Mouse (Mus musculus): ENCODE results near the gene Srms. TPM values are rescaled to one million over a fixed set of nuclear protein-coding genes. Genes with fewer than 3 reads are reported as not detected.
A peak's percentile ranks its signal among the peaks of the same experiment; 100 is the strongest.

The Srms gene
- polyA plus RNA-seq, 1 experiment: 7.6 TPM

DNA sequence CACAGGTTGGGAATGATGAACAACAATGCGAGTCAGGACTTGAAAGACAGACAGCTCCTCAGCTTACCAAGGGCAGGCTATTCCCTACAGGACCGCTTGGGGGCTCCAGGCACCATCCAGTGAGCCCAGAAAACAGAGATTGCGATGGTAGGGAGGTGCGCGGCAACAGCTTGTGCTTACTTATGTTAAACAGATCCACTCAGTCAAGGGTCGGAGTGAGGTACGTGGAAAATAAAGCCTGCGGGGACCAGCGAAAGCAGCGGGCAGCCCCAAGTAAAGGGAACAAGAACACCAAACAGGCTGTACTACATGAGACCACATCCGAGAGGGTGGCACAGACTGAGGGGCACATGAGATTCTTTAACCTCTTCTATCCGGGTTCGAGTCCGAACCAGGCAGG, 26.4 kb downstream of the Srms start:
- H3K4me3 ChIP-seq (replicated peaks; ENCODE audit: extremely low read depth, low read depth, low read length): peak overlapping the region; percentile 96
- DNase-seq: peak; percentile 81
- H3K4me1 ChIP-seq (ENCODE audit: control insufficient read depth, insufficient read depth, low read length): peaks cover 4% of the 10 kb centered on the region; the same call in 1 of the 2 replicates
- WGBS: 0% methylated on average over 14 of the region's 14 CpGs
- TF ChIP-seq POLR2A (IDR thresholded peaks at IDR 0.05; ENCODE audit: borderline replicate concordance, extremely low read depth, low read depth, low read length) (no peak), CTCF (IDR thresholded peaks at IDR 0.05; ENCODE audit: insufficient read depth, low read length) (peak; percentile 95)

GRCm38 (mm10) chr2:181180898-181181297, 32.1 kb downstream of the Srms start:
- no peak for DNase-seq
- Histone ChIP-seq H3K4me3 (replicated peaks; ENCODE audit: extremely low read depth, low read depth, low read length) (no peak overlapping the region), H3K4me1 (ENCODE audit: control insufficient read depth, insufficient read depth, low read length) (no peaks in the 10 kb centered on the region)
- WGBS: 70% methylated on average over 6 of the region's 6 CpGs
- TF ChIP-seq POLR2A (IDR thresholded peaks at IDR 0.05; ENCODE audit: borderline replicate concordance, extremely low read depth, low read depth, low read length): no peak
- no peak for TF ChIP-seq CTCF (IDR thresholded peaks at IDR 0.05; ENCODE audit: insufficient read depth, low read length)

DNA sequence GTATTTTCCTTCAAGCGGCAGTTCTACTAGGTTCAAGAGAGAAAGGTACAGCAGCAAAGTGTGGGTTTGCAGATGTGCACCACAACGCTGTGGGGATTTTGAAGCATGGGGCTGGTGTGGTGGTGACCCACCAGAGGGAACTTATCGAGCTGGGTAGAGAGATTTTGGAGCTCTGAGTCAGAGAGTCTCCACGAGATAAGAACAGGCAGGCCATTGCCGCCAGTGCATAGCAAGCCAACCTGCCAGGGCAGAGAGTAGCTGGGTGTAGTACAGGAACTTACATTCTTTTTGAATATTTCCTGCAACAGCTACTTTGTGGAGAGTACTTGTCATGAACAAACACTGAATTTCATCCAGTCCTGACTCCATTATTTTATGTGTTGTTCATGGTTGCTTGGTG, 34.5 kb downstream of the Srms start:
- no peak for DNase-seq
- 63% methylated on average over 5 of the region's 5 CpGs for WGBS
- H3K4me3 ChIP-seq (replicated peaks; ENCODE audit: extremely low read depth, low read depth, low read length): no peak overlapping the region
- no peak for TF ChIP-seq POLR2A (IDR thresholded peaks at IDR 0.05; ENCODE audit: borderline replicate concordance, extremely low read depth, low read depth, low read length)
- no peak for TF ChIP-seq CTCF (IDR thresholded peaks at IDR 0.05; ENCODE audit: insufficient read depth, low read length)
- no peaks in the 10 kb centered on the region for H3K4me1 ChIP-seq (ENCODE audit: control insufficient read depth, insufficient read depth, low read length)

DNA sequence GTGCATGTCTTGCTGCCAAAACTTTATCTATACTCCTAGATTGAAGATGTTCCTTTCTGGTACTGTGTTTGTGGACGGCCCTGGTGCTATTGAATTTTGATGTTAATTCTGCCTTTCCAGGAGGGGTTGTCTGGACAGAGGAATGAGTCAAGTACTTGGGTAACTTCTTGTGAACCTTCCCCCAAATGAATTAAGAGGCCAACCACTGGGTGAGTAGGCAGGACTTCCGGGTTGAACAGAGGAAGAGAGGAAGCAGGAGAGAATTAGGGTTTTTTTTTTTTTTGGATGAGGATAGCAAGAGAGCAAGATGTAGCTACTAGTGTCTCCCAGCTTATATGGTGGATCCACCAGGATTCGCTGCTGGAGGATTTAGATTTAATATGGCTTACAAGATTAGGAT, 35.0 kb downstream of the Srms start:
- Histone ChIP-seq H3K4me3 (replicated peaks; ENCODE audit: extremely low read depth, low read depth, low read length) (no peak overlapping the region), H3K4me1 (ENCODE audit: control insufficient read depth, insufficient read depth, low read length) (no peaks in the 10 kb centered on the region)
- no peak for TF ChIP-seq CTCF (IDR thresholded peaks at IDR 0.05; ENCODE audit: insufficient read depth, low read length)
- TF ChIP-seq POLR2A (IDR thresholded peaks at IDR 0.05; ENCODE audit: borderline replicate concordance, extremely low read depth, low read depth, low read length): no peak
- 74% methylated on average over 3 of the region's 3 CpGs for WGBS
- no peak for DNase-seq

DNA sequence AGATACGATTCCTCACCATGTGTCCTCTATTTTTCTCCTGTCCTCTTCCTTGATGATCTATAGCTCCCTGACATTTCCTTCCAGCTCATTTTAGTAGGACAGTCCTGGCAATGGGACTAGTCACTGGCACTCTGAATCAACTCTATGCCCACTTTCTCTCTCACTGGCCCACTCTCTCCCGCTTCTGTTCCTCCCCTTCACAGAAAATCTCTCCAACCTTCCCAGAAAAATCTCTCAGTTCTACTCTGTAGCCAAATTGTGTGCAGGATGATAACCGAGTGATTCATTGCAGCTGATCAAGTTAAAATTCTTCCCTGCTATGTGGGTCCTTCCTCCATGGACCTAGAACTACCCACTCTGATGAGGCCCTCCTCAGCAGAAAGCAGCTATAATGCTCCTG, 38.3 kb downstream of the Srms start:
- 80% methylated on average over 3 of the region's 3 CpGs for WGBS
- TF ChIP-seq POLR2A (IDR thresholded peaks at IDR 0.05; ENCODE audit: borderline replicate concordance, extremely low read depth, low read depth, low read length) (no peak), CTCF (IDR thresholded peaks at IDR 0.05; ENCODE audit: insufficient read depth, low read length) (no peak)
- Histone ChIP-seq H3K4me3 (replicated peaks; ENCODE audit: extremely low read depth, low read depth, low read length) (no peak overlapping the region), H3K4me1 (ENCODE audit: control insufficient read depth, insufficient read depth, low read length) (no peaks in the 10 kb centered on the region)
- no peak for DNase-seq

- TF ChIP-seq CTCF (IDR thresholded peaks at IDR 0.05; ENCODE audit: insufficient read depth, low read length) (no peak), POLR2A (IDR thresholded peaks at IDR 0.05; ENCODE audit: borderline replicate concordance, extremely low read depth, low read depth, low read length) (no peak)
- H3K4me1 ChIP-seq (ENCODE audit: control insufficient read depth, insufficient read depth, low read length): no peaks in the 10 kb centered on the region
- H3K4me3 ChIP-seq (replicated peaks; ENCODE audit: extremely low read depth, low read depth, low read length): no peak overlapping the region
- whole genome bisulfite sequencing: 71% methylated on average over 5 of the region's 5 CpGs
- no peak for DNase-seq
Observed at GRCm38 (mm10) chr2:181166469-181166868, 46.5 kb downstream of the Srms start.

DNA sequence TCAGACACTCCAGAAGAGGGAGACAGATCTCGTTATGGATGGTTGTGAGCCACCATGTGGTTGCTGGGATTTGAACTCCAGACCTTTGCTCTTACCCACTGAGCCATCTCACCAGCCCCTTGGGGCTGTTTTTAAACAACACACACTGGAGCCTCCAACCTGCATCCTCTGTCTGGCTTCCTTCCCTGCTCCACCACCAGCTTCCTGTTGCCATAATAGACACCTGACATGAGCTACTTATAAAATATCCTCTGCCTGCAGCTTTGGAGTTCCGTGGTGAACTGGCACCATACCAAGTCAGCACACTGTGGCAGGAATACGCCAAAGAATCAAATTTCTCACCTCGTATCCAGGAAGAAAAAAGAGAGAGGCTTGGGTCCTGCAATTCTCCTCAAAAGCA, 52.2 kb downstream of the Srms start:
- no peak overlapping the region for H3K4me3 ChIP-seq (replicated peaks; ENCODE audit: extremely low read depth, low read depth, low read length)
- no peak for DNase-seq
- 39% methylated on average over 4 of the region's 4 CpGs for WGBS
- no peaks in the 10 kb centered on the region for H3K4me1 ChIP-seq (ENCODE audit: control insufficient read depth, insufficient read depth, low read length)
- TF ChIP-seq CTCF (IDR thresholded peaks at IDR 0.05; ENCODE audit: insufficient read depth, low read length): no peak
- TF ChIP-seq POLR2A (IDR thresholded peaks at IDR 0.05; ENCODE audit: borderline replicate concordance, extremely low read depth, low read depth, low read length): no peak

GRCm38 (mm10) chr2:181159771-181160170, 53.2 kb downstream of the Srms start:
- TF ChIP-seq CTCF (IDR thresholded peaks at IDR 0.05; ENCODE audit: insufficient read depth, low read length) (no peak), POLR2A (IDR thresholded peaks at IDR 0.05; ENCODE audit: borderline replicate concordance, extremely low read depth, low read depth, low read length) (no peak)
- WGBS: 7% methylated on average over 2 of the region's 2 CpGs
- no peak overlapping the region for H3K4me3 ChIP-seq (replicated peaks; ENCODE audit: extremely low read depth, low read depth, low read length)
- DNase-seq: no peak
- no peaks in the 10 kb centered on the region for H3K4me1 ChIP-seq (ENCODE audit: control insufficient read depth, insufficient read depth, low read length)

GRCm38 (mm10) chr2:181159091-181159514, 53.9 kb downstream of the Srms start:
- Histone ChIP-seq H3K4me1 (ENCODE audit: control insufficient read depth, insufficient read depth, low read length) (no peaks in the 10 kb centered on the region), H3K4me3 (replicated peaks; ENCODE audit: extremely low read depth, low read depth, low read length) (no peak overlapping the region)
- TF ChIP-seq POLR2A (IDR thresholded peaks at IDR 0.05; ENCODE audit: borderline replicate concordance, extremely low read depth, low read depth, low read length) (no peak), CTCF (IDR thresholded peaks at IDR 0.05; ENCODE audit: insufficient read depth, low read length) (no peak)
- 40% methylated on average over 7 of the region's 7 CpGs for WGBS
- no peak for DNase-seq

DNA sequence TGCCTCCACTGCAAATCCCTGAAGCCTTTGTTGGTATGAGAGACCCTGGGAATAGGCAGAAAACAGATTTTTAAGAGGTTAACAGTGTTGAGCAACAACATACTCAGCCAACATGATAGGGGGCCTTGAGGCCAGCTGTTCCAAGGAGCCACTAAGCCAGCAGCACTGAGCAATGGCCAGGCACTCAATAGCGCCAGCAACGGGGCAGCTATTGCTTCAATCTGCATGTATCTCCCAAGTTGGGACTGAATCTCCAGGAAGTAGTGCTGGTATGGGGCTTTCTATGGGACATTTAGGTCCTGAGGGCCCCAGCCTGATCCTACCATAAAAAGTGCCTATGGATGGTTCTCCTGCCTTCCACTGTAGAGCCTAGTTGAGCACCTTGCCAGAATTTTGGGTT, 54.5 kb downstream of the Srms start:
- WGBS: 81% methylated on average over 2 of the region's 2 CpGs
- TF ChIP-seq CTCF (IDR thresholded peaks at IDR 0.05; ENCODE audit: insufficient read depth, low read length): no peak
- TF ChIP-seq POLR2A (IDR thresholded peaks at IDR 0.05; ENCODE audit: borderline replicate concordance, extremely low read depth, low read depth, low read length): no peak

More for the DNA sequence above, 54.5 kb downstream of the Srms start:
- Histone ChIP-seq H3K4me1 (ENCODE audit: control insufficient read depth, insufficient read depth, low read length) (no peaks in the 10 kb centered on the region), H3K4me3 (replicated peaks; ENCODE audit: extremely low read depth, low read depth, low read length) (no peak overlapping the region)
- DNase-seq: no peak
